Mouse (Mus musculus) activated CD4-positive, CD25-positive, alpha-beta regulatory T cell (primary cell): ENCODE data around the gene Gm11567. TPM values are rescaled to one million over a fixed set of nuclear protein-coding genes. Genes with fewer than 3 reads are reported as not detected.

Source experiments
- polyA plus RNA-seq, 2 experiments: library from polyadenylated mRNA; unstranded; fragments of 100-300 nt; shearing (Covaris generic); gene quantifications; one replicate each; pipeline ENCODE4 v1.2.1; 2017

Gene Gm11567
- not detected for polyA plus RNA-seq

DNA sequence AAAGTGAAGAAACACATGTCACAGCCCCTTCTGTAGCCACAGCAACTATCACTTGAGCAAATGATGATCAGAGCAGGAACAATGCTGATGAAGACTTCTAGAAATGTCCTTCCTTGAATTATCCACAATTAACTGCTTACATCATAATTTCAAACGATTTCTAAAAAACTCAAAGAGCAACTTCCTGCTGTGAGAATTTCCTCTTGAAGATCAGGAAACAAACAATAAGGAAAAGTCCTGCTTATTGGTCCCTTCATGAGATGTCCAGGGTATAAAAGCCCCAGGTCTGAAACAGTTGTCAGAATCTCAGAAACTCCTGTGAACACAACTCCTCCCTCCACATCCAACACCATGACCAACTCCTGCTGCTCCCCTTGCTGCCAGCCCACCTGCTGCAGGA is at the start of gene Gm11567:
TSS of gene Gm11567 (plus strand) at position 301 of the 400 bp plus-strand sequence.

DNA sequence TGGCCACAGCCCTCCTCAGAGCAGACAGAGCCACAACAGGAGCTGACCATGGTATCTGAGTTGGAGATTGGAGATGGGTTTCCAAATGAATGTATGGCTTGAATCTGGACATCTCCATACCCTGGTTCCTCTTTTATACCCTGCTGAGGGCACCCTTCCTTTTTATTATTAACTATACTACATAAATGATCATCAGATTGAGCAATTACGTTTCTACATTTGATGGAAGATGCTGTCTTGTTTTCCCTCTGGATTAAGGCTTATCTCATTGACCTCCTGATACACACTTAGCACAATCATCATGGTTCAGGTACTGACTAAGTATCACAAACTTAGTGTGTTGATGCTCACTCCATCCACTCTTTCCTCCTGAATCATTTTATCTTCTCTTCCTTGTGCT is 41.0 kb upstream of the Gm11567 start, which contains the start of gene 2300003K06Rik:
TSS of gene 2300003K06Rik (minus strand) at position 101 of the 400 bp plus-strand sequence.

DNA sequence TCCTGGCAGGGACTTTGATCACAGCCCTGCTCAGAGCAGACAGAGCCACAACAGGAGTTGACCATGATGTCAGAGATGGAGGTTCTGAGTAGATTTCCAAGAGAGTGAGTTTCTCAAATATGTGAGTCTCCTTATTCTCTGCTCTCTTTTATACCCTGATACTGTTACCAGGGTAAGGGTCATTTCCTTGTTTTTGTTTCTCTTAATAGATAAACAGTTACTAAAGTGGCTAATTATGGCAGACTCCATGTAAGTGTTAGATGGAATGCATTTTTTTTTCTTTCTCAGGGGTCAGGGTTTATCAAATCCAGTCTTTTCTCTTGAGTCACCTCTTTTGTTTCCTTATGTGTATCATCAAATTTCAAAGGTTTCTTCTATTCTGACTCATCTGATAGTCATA is 27.5 kb upstream of the Gm11567 start, which contains the start of gene Krtap4-16:
TSS of gene Krtap4-16 (minus strand) at position 101 of the 400 bp plus-strand sequence.

DNA sequence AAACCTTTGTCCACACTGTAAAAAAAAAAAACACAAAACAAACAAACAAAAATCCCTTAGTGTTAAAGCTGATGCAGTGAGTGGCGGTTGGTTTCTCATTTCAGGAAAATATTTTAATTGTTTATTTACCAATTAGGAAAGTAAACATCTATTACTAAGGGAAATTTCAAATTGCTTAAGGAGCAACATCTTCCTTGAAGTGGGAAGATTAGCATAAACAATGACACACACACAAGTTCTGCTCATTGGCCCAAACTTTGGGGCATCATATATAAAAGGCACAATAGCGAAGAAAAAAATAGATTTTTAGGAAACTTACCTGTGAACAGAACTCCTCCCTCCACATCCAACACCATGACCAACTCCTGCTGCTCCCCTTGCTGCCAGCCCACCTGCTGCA is 21.4 kb upstream of the Gm11567 start, which contains the start of gene Gm11568:
TSS of gene Gm11568 (plus strand) at position 301 of the 400 bp plus-strand sequence.

DNA sequence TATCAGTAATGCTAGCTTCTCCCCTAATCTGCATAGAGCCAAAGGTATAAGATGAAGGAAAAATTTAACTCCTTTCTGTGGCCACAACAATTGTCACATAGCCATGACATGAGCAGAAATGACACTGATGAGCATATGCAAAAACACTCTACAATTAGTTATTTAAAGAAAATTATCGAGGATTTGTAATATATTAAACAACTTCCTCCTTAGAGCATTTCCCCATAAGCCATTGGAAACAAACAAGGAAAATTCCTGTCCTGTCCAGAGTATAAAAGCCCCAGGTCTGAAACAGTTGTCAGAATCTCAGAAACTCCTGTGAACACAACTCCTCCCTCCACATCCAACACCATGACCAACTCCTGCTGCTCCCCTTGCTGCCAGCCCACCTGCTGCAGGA is 14.8 kb upstream of the Gm11567 start, which contains the start of gene Gm11559:
TSS of gene Gm11559 (plus strand) at position 301 of the 400 bp plus-strand sequence.

DNA sequence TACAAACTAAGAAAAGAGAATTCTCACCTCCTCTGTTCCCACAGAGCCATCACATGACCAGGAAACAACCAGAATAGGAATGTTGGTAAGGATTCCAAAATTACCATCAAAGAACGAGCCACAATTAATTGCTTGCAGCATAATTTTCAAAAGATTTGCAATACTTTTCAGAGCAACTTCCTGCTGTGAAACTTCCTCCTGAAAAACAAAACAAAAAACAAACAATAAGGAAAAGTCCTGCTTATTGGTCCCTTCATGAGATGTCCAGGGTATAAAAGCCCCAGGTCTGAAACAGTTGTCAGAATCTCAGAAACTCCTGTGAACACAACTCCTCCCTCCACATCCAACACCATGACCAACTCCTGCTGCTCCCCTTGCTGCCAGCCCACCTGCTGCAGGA is 5.9 kb upstream of the Gm11567 start, which contains the start of gene Krtap9-1:
TSS of gene Krtap9-1 (plus strand) at position 301 of the 400 bp plus-strand sequence.

DNA sequence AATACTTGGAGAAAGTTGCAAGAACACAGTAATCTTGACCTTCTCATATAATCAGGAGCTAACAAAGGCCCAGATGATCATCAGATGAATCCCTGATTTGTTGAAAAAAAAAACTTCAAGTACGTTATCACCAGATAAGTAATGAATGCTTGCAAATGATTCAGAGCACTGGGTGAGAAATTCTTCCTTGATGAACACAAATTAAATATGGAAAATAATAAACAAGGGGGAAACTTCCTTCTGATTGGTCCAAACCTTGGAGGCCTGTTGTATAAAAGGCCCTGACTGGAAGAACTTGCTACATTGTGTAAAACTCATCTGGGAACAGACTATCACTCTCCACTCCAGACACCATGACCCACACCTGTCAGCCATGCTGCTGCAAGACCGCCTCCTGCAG is 28.6 kb downstream of the Gm11567 start, which contains the start of gene Krtap31-1:
TSS of gene Krtap31-1 (plus strand) at position 301 of the 400 bp plus-strand sequence.

DNA sequence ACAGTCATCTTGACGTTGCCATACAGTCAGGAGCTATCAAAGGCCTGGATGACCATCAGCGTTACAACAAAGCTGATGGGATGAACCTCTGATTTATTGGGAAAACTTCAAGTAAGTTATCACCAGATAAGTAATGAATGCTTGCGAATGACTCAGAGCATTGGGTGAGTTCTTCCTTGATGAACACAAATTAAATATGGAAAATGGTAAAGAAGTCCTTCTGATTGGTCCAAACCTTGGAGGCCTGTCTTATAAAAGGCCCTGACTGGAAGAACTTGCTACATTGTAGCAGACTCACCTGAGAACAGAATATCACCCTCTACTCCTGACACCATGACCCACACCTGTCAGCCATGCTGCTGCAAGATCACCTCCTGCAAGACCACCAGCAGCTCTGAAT is 35.5 kb downstream of the Gm11567 start, which contains the start of gene Gm11565:
TSS of gene Gm11565 (plus strand) at position 301 of the 400 bp plus-strand sequence.

Other genes starting within 250 kb of the Gm11567 start
- gene Krtap4-2, start 244.1 kb upstream of the Gm11567 start, polyA plus RNA-seq, result not detected
- gene Krtap4-7, start 235.1 kb upstream of the Gm11567 start, polyA plus RNA-seq, result not detected
- not detected for gene Gm11555, start 229.0 kb upstream of the Gm11567 start, polyA plus RNA-seq
- gene Gm11563, start 220.2 kb upstream of the Gm11567 start, polyA plus RNA-seq, result not detected
- not detected for gene Krtap4-6, start 213.2 kb upstream of the Gm11567 start, polyA plus RNA-seq
- not detected for gene Gm14190, start 188.4 kb upstream of the Gm11567 start, polyA plus RNA-seq
- not detected for gene Gm14180, start 144.9 kb upstream of the Gm11567 start, polyA plus RNA-seq
- gene Gm11595, start 106.3 kb upstream of the Gm11567 start, polyA plus RNA-seq, result under 1 TPM in 1 of 2 experiments, not detected in 1; 0.32 TPM
- not detected for gene Krtap4-8, start 98.5 kb upstream of the Gm11567 start, polyA plus RNA-seq
- gene Krtap4-9, start 94.0 kb upstream of the Gm11567 start, polyA plus RNA-seq, result not detected
- not detected for gene Gm11596, start 85.7 kb upstream of the Gm11567 start, polyA plus RNA-seq
- gene Gm11569, start 80.3 kb upstream of the Gm11567 start, polyA plus RNA-seq, result not detected
- gene Gm11554, start 74.7 kb upstream of the Gm11567 start, polyA plus RNA-seq, result not detected
- not detected for gene Krtap4-13, start 69.3 kb upstream of the Gm11567 start, polyA plus RNA-seq
- gene Gm11564, start 63.5 kb upstream of the Gm11567 start, polyA plus RNA-seq, result not detected
- not detected for gene 2300003K06Rik, start 41.1 kb upstream of the Gm11567 start, polyA plus RNA-seq
- not detected for gene Krtap4-16, start 27.6 kb upstream of the Gm11567 start, polyA plus RNA-seq
- under 1 TPM in 1 of 2 experiments, not detected in 1; 0.55 TPM for gene Gm11568, start 21.3 kb upstream of the Gm11567 start, polyA plus RNA-seq
- not detected for gene Gm11559, start 14.7 kb upstream of the Gm11567 start, polyA plus RNA-seq
- not detected for gene Krtap9-1, start 5.8 kb upstream of the Gm11567 start, polyA plus RNA-seq
- not detected for gene Krtap31-1, start 28.7 kb downstream of the Gm11567 start, polyA plus RNA-seq
- not detected for gene Gm11565, start 35.6 kb downstream of the Gm11567 start, polyA plus RNA-seq
- gene Krtap31-2, start 57.1 kb downstream of the Gm11567 start, polyA plus RNA-seq, result not detected
- gene Krtap9-5, start 69.3 kb downstream of the Gm11567 start, polyA plus RNA-seq, result not detected
- gene Krtap29-1, start 99.9 kb downstream of the Gm11567 start, polyA plus RNA-seq, result not detected
- gene Krtap16-1, start 107.4 kb downstream of the Gm11567 start, polyA plus RNA-seq, result not detected
- not detected for gene Krtap17-1, start 114.8 kb downstream of the Gm11567 start, polyA plus RNA-seq
- gene Krt33a, start 137.0 kb downstream of the Gm11567 start, polyA plus RNA-seq, result under 1 TPM in 1 of 2 experiments, not detected in 1; 0.23 TPM
- not detected for gene Krt33b, start 150.7 kb downstream of the Gm11567 start, polyA plus RNA-seq
- not detected for gene Krt34, start 162.4 kb downstream of the Gm11567 start, polyA plus RNA-seq
- gene Krt31, start 171.4 kb downstream of the Gm11567 start, polyA plus RNA-seq, result under 1 TPM in 1 of 2 experiments, not detected in 1; 0.15 TPM
- not detected for gene Krt32, start 209.0 kb downstream of the Gm11567 start, polyA plus RNA-seq
- not detected for gene Krt35, start 217.1 kb downstream of the Gm11567 start, polyA plus RNA-seq
- gene Krt36, start 226.4 kb downstream of the Gm11567 start, polyA plus RNA-seq, result not detected
- gene Krt13, start 242.4 kb downstream of the Gm11567 start, polyA plus RNA-seq, result not detected